23 mouse cellular contexts compared by ENCODE assay signal in the genomic region with DNA sequence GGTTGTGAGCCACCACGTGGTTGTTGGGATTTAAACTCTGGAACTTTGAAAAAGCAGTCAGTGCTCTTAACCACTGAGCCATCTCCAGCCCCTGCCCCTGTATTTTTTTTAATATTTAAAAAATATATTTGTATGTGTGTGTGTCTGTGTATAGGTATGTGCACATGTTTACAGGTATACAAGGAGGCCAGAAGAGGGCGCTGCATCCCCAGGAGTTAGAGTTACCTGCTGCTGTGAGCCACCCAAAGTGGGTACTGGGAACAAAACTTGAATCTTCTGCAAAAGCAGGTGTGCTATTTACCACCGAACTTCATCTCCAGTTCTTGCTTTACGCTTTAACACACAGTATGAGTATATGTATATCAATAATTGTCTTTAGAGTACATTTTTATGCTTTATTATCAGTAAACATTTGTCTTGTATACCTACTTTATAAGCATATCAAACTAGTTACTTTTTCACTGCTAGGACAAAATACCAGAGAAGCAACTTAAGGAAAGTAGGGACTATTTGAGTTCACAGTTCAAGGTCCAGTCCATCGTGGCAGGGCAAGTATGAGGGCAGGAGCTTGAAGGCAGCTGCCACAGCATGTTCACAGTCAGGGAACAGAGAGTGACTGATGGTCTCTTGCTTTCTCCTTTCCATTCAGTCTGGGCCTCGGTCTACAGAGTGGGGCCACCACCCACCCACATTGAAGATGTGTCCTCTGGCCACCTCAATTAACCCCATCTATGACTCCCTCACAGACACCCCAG. TPM values are rescaled to one million over a fixed set of nuclear protein-coding genes. Genes with fewer than 3 reads are reported as not detected.
DNase-seq lines count a peak whose midpoint lies in the region; ATAC-seq and TF ChIP-seq lines count a peak whose summit lies in the region.
"Had no signal": no experiment of that assay in that cellular context is flagged by ENCODE, and none has a peak within 500 bp of the region (broad histone marks: within the 10 kb centered on the region; RNA-seq: fewer than 3 reads in every experiment).

No protein-coding gene starts in this region.

- H3K4me2 ChIP-seq in kidney, embryonic 14.5 days (replicated peaks; ENCODE audit: low read depth, low read length), result no peak overlapping the region
- no peak overlapping the region for H3K4me2 ChIP-seq in lung, embryonic 14.5 days
- H3K4me2 ChIP-seq: hindbrain, embryonic 14.5 days; limb, embryonic 12.5 days; midbrain, embryonic 11.5 days; neural tube, embryonic 15.5 days had no signal

- H3K27ac ChIP-seq in kidney, embryonic 14.5 days (ENCODE audit: low read depth, low read length), result no peak overlapping the region
- no peak overlapping the region for H3K27ac ChIP-seq in lung, embryonic 14.5 days (ENCODE audit: low read depth)
- H3K27ac ChIP-seq: forebrain, embryonic 10.5 days; heart, adult 2 months; hindbrain, embryonic 14.5 days; liver, embryonic 14.5 days; neural tube, embryonic 15.5 days had no signal

- peak; percentile 4; the same call in 1 of the 2 replicates for TF ChIP-seq CTCF in lung, embryonic 14.5 days (IDR thresholded peaks at IDR 0.05; ENCODE audit: low read depth)

- no peaks in the 10 kb centered on the region for H3K36me3 ChIP-seq in kidney, embryonic 14.5 days (ENCODE audit: control insufficient read depth, insufficient read depth, low read length)
- H3K36me3 ChIP-seq in lung, embryonic 14.5 days (ENCODE audit: insufficient read depth), result no peaks in the 10 kb centered on the region
- H3K36me3 ChIP-seq: forebrain, embryonic 10.5 days; limb, embryonic 12.5 days; neural tube, embryonic 15.5 days had no signal

- intact Hi-C loops in heart, postnatal 14 days (cut with DNase I), result no loop called here

- no peak overlapping the region for H3K4me3 ChIP-seq in kidney, embryonic 14.5 days (ENCODE audit: low read length)
- H3K4me3 ChIP-seq in lung, embryonic 14.5 days (ENCODE audit: low read depth, low read length), result no peak overlapping the region
- H3K4me3 ChIP-seq: forebrain, embryonic 10.5 days; heart, adult 2 months; limb, embryonic 12.5 days; neural tube, embryonic 15.5 days had no signal

- H3K27me3 ChIP-seq in kidney, embryonic 14.5 days (ENCODE audit: control insufficient read depth, insufficient read depth, low read length), result no peaks in the 10 kb centered on the region
- no peaks in the 10 kb centered on the region for H3K27me3 ChIP-seq in lung, embryonic 14.5 days (ENCODE audit: insufficient read depth, low read length)
- H3K27me3 ChIP-seq: limb, embryonic 12.5 days; neural tube, embryonic 15.5 days had no signal

- no peak for ATAC-seq in kidney, embryonic 14.5 days (ENCODE audit: low FRiP score, low TSS enrichment)
- ATAC-seq in lung, embryonic 14.5 days (ENCODE audit: insufficient read depth), result no peak
- ATAC-seq: forebrain, postnatal 0 days; inflammation-experienced regulatory T-cells, adult 6 months had no signal

- DNase-seq in heart, adult 11 months, result peak; percentile 59
- no peak for DNase-seq in heart, postnatal 14 days
- peak; percentile 48 to 64 for DNase-seq in kidney, adult 8-10 months
- DNase-seq in lung, embryonic 14.5 days, result no peak
- DNase-seq in lung, postnatal 4 days, result no peak
- DNase-seq in kidney, postnatal 25 days, result peak; percentile 58 to 73
- no peak for DNase-seq in gastrocnemius, postnatal 4 days (ENCODE audit: low spot score in 2 of 2)
- DNase-seq: adrenal gland, adult 2 months; cerebellum, adult 11 months; cerebellum, adult 9-11 months; forebrain, postnatal 0 days; gastrocnemius, postnatal 14 days; heart, adult 2 months; heart, postnatal 4 days; thymus, postnatal 25 days had no signal

- no peak overlapping the region for H3K9ac ChIP-seq in kidney, embryonic 14.5 days (ENCODE audit: low read depth, low read length)
- H3K9ac ChIP-seq in lung, embryonic 14.5 days, result no peak overlapping the region
- H3K9ac ChIP-seq: forebrain, postnatal 0 days; hindbrain, embryonic 14.5 days; limb, embryonic 12.5 days; liver, embryonic 14.5 days; neural tube, embryonic 15.5 days had no signal

- whole genome bisulfite sequencing in kidney, embryonic 14.5 days, result 82% methylated on average over 6 of the region's 6 CpGs
- 74% methylated on average over 6 of the region's 6 CpGs for WGBS in lung, embryonic 14.5 days

- H3K4me1 ChIP-seq in kidney, embryonic 14.5 days (ENCODE audit: control insufficient read depth, insufficient read depth, low read length), result 0 out of 2 replicates have a peak, but pooled peaks cover 4% of the 10 kb centered on the region
- H3K4me1 ChIP-seq in lung, embryonic 14.5 days (ENCODE audit: insufficient read depth), result no peaks in the 10 kb centered on the region; the same call in 1 of the 2 replicates

- peaks cover 4% of the 10 kb centered on the region for H3K9me3 ChIP-seq in kidney, embryonic 14.5 days (ENCODE audit: control insufficient read depth, low read length)
- H3K9me3 ChIP-seq in lung, embryonic 14.5 days (ENCODE audit: low read depth, low read length), result no peaks in the 10 kb centered on the region
- H3K9me3 ChIP-seq: neural tube, embryonic 15.5 days had no signal

RNA-seq across cellular contexts. Expression of a gene that starts 8.6 kb away (rescaled TPM):
- total RNA-seq in heart, postnatal 14 days (2021), result 10 to 100 TPM; 58.4 to 61.7 TPM
- 58.6 and 124 TPM in 2 replicates for polyA plus RNA-seq in kidney, embryonic 14.5 days (2014; fragmentation: Nextera tagmentation; extraction: Ambion mirVana)
- polyA plus RNA-seq in lung, embryonic 14.5 days (2014; fragmentation: Nextera tagmentation; extraction: Ambion mirVana), result 126 and 128 TPM in 2 replicates
- total RNA-seq in gastrocnemius, postnatal 4 days (2021), result 10 to 100 TPM; 79.9 to 86.1 TPM

Comparison
In these comparisons a context has a peak if more than half of its experiments do, and no peak if none do; other contexts are left out.
1. DNase-seq: peak in heart, adult 11 months (single experiment), kidney, adult 8-10 months (2 of 2) and kidney, postnatal 25 days (2 of 2); none in heart, postnatal 14 days (0 of 2), lung, embryonic 14.5 days (single experiment), lung, postnatal 4 days (0 of 2) and gastrocnemius, postnatal 4 days (0 of 2).